Mouse (Mus musculus) gonadal fat pad, adult 2 months (tissue): Measurements from ENCODE around the gene Lrrc8d. TPM values are rescaled to one million over a fixed set of nuclear protein-coding genes. Genes with fewer than 3 reads are reported as not detected.
"Not testable (repeated sequence)": the region's sequence is repeated elsewhere in the genome, so short reads cannot be mapped to it uniquely, and the experiment has no call there.

Experiments
- DNase-seq: peaks from one replicate; pipeline ENCODE4 v3.0.0-alpha.2; 2012; ENCODE audit warnings: low read depth
- polyA plus RNA-seq: library from polyadenylated mRNA; depleted of rRNA; stranded (reverse); fragments of >200 nt; gene quantifications from 2 replicates; pipeline ENCODE4 v1.2.3, GENCODE M21; 2012

The Lrrc8d gene
- polyA plus RNA-seq, 1 experiment = 9.1 TPM

GRCm38 (mm10) chr5:105858754-105859694 lies 159.3 kb downstream of the Lrrc8d start:
- no peak for DNase-seq

GRCm38 (mm10) chr5:105859716-105860460 lies 160.1 kb downstream of the Lrrc8d start:
- no peak for DNase-seq

GRCm38 (mm10) chr5:105860461-105860835 lies 160.7 kb downstream of the Lrrc8d start:
- no peak for DNase-seq

GRCm38 (mm10) chr5:105861616-105862015 lies 161.8 kb downstream of the Lrrc8d start:
- DNase-seq = no peak

- not testable (repeated sequence) for DNase-seq
These were observed 165.4 kb downstream of the Lrrc8d start for GRCm38 (mm10) chr5:105865110-105865628.

- no peak for DNase-seq
These were observed 167.7 kb downstream of the Lrrc8d start for GRCm38 (mm10) chr5:105867427-105867826.

- no peak for DNase-seq
These were observed 168.2 kb downstream of the Lrrc8d start for GRCm38 (mm10) chr5:105867841-105868447.

- DNase-seq = no peak
These were observed 168.8 kb downstream of the Lrrc8d start for GRCm38 (mm10) chr5:105868593-105868992.

- no peak for DNase-seq
These were observed 170.0 kb downstream of the Lrrc8d start for GRCm38 (mm10) chr5:105869739-105870138.

GRCm38 (mm10) chr5:105871140-105871539 lies 171.4 kb downstream of the Lrrc8d start:
- DNase-seq = no peak

- no peak for DNase-seq
These were observed 172.4 kb downstream of the Lrrc8d start for GRCm38 (mm10) chr5:105872176-105872575.

- no peak for DNase-seq
These were observed 173.1 kb downstream of the Lrrc8d start for GRCm38 (mm10) chr5:105872916-105873315.

GRCm38 (mm10) chr5:105873774-105874173 lies 174.0 kb downstream of the Lrrc8d start:
- no peak for DNase-seq

GRCm38 (mm10) chr5:105874476-105874875 lies 174.7 kb downstream of the Lrrc8d start:
- DNase-seq = no peak

- no peak for DNase-seq
These were observed 176.5 kb downstream of the Lrrc8d start, which contains the start of gene Zfp326 for GRCm38 (mm10) chr5:105876068-105876924. Gene Zfp326 (plus strand): TSS chr5:105876565.

GRCm38 (mm10) chr5:105876925-105877774 lies 177.4 kb downstream of the Lrrc8d start:
- no peak for DNase-seq
